Comparison of ENCODE assay signal across 19 mouse cellular contexts in the genomic region with DNA sequence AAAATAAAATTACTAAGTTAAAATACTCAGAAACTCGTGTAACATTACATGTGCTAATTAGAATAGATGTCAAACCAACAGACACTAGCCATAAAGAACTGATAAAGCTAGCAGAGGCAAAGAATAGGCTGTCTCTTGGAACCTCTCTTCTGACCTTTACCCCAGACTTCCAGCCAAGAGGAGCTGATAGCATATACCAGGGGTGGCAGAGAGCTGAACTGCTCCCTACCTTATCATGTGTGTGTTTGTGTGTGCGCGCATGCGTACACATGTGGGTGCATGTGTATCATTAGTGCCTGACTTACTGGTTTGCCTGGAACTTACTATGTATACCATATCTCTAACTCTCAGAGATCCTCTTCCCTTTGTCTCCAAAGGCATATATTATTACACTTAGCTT.
"Had no signal": no experiment of that assay in that cellular context is flagged by ENCODE, and none has a peak within 500 bp of the region (broad histone marks: within the 10 kb centered on the region; RNA-seq: fewer than 3 reads in every experiment).

No protein-coding gene starts in this region.

- H3K27me3 ChIP-seq: midbrain, embryonic 12.5 days; neural tube, embryonic 13.5 days; neural tube, embryonic 15.5 days had no signal

- DNase-seq: lung, adult 18-20 months; lung, embryonic 14.5 days; lung, postnatal 10 days; lung, postnatal 4 days; midbrain, embryonic 14.5 days; retina, postnatal 1 day; right cerebral cortex, adult 18-20 months; right cerebral cortex, postnatal 25 days; right cerebral cortex, postnatal 4 days; spleen, adult 18-20 months; thymus, adult 18-20 months; thymus, postnatal 14 days; thymus, postnatal 36 days had no signal

- H3K4me3 ChIP-seq: midbrain, embryonic 10.5 days; midbrain, embryonic 12.5 days; myocyte; neural tube, embryonic 13.5 days; neural tube, embryonic 15.5 days had no signal

- H3K36me3 ChIP-seq: midbrain, embryonic 10.5 days; midbrain, embryonic 12.5 days; neural tube, embryonic 13.5 days; neural tube, embryonic 15.5 days had no signal

- ATAC-seq: midbrain, embryonic 16.5 days had no signal

- H3K4me2 ChIP-seq: lung, embryonic 14.5 days; midbrain, embryonic 12.5 days; neural tube, embryonic 13.5 days; neural tube, embryonic 15.5 days had no signal

- H3K27ac ChIP-seq: midbrain, embryonic 10.5 days; midbrain, embryonic 12.5 days; neural tube, embryonic 13.5 days; neural tube, embryonic 15.5 days had no signal

- H3K9ac ChIP-seq: lung, embryonic 14.5 days; midbrain, embryonic 12.5 days; neural tube, embryonic 13.5 days; neural tube, embryonic 15.5 days had no signal

- H3K4me1 ChIP-seq: midbrain, embryonic 10.5 days; midbrain, embryonic 12.5 days; neural tube, embryonic 13.5 days; neural tube, embryonic 15.5 days had no signal

- H3K9me3 ChIP-seq: midbrain, embryonic 10.5 days; midbrain, embryonic 12.5 days; neural tube, embryonic 13.5 days; neural tube, embryonic 15.5 days had no signal
